10 mouse cellular contexts compared by ENCODE assay signal in the genomic region with DNA sequence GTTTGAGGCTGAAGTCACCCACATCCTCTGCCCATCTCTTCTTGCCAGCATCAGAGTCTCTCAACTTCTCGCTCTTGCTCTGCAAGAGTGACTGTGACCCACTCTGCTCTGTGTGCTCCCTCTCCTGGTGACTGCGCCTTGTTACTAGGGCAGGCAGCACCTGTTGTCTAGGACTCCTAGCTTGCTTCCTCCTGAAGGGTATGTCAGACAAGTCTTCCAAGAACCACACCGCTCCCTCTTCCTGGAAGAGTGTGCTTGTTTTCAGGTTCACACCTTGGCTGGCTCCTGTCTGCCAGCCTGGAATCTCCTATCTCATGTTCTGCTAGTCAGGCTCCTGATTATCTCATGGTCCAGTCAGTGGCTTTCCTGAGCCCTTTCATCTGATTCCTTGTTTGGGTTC. TPM values are rescaled to one million over a fixed set of nuclear protein-coding genes. Genes with fewer than 3 reads are reported as not detected.
DNase-seq lines count a peak whose midpoint lies in the region; ATAC-seq and TF ChIP-seq lines count a peak whose summit lies in the region.
"Had no signal": no experiment of that assay in that cellular context is flagged by ENCODE, and none has a peak within 500 bp of the region (broad histone marks: within the 10 kb centered on the region; RNA-seq: fewer than 3 reads in every experiment).

No protein-coding gene starts in this region.

- H3K9ac ChIP-seq in forebrain, postnatal 0 days = no peak overlapping the region
- no peak overlapping the region for H3K9ac ChIP-seq in forebrain, embryonic 12.5 days
- no peak overlapping the region for H3K9ac ChIP-seq in lung, postnatal 0 days (replicated peaks; ENCODE audit: low read depth)
- H3K9ac ChIP-seq: liver, embryonic 15.5 days had no signal

- H3K4me2 ChIP-seq in forebrain, postnatal 0 days (ENCODE audit: low read depth) = no peak overlapping the region
- H3K4me2 ChIP-seq in forebrain, embryonic 12.5 days = no peak overlapping the region
- H3K4me2 ChIP-seq in lung, postnatal 0 days (replicated peaks; ENCODE audit: low read depth, low read length) = no peak overlapping the region
- H3K4me2 ChIP-seq: liver, embryonic 15.5 days had no signal

- no peaks in the 10 kb centered on the region for H3K4me1 ChIP-seq in forebrain, postnatal 0 days (ENCODE audit: insufficient read depth)
- peaks cover 17% of the 10 kb centered on the region for H3K4me1 ChIP-seq in forebrain, embryonic 12.5 days
- H3K4me1 ChIP-seq in lung, postnatal 0 days (ENCODE audit: insufficient read depth, low read depth, low read length) = no peaks in the 10 kb centered on the region
- peaks cover 27% of the 10 kb centered on the region for H3K4me1 ChIP-seq in thymus, adult 2 months (replicated peaks; ENCODE audit: control insufficient read depth, insufficient read depth, low read length)

- peaks cover 16% of the 10 kb centered on the region for H3K36me3 ChIP-seq in forebrain, postnatal 0 days (ENCODE audit: insufficient read depth)
- H3K36me3 ChIP-seq in forebrain, embryonic 12.5 days (replicated peaks) = peaks cover 9% of the 10 kb centered on the region
- 0 out of 2 replicates have a peak, but pooled peaks cover 2% of the 10 kb centered on the region for H3K36me3 ChIP-seq in lung, postnatal 0 days (ENCODE audit: insufficient read depth, low read length)
- H3K36me3 ChIP-seq in thymus, adult 2 months (ENCODE audit: control insufficient read depth, insufficient read depth, low read length) = peaks cover 7% of the 10 kb centered on the region; the same call in 1 of the 2 replicates

- H3K27me3 ChIP-seq in forebrain, postnatal 0 days (ENCODE audit: insufficient read depth, low read length) = no peaks in the 10 kb centered on the region
- H3K27me3 ChIP-seq in forebrain, embryonic 12.5 days = no peaks in the 10 kb centered on the region
- no peaks in the 10 kb centered on the region for H3K27me3 ChIP-seq in lung, postnatal 0 days (replicated peaks; ENCODE audit: insufficient read depth, low read length)
- H3K27me3 ChIP-seq in thymus, adult 2 months (ENCODE audit: control insufficient read depth, insufficient read depth, low read length) = no peaks in the 10 kb centered on the region
- H3K27me3 ChIP-seq: liver, embryonic 15.5 days had no signal

- H3K9me3 ChIP-seq in forebrain, postnatal 0 days (ENCODE audit: low read length) = no peaks in the 10 kb centered on the region
- H3K9me3 ChIP-seq in forebrain, embryonic 12.5 days = no peaks in the 10 kb centered on the region
- no peaks in the 10 kb centered on the region for H3K9me3 ChIP-seq in lung, postnatal 0 days (ENCODE audit: low read length)
- H3K9me3 ChIP-seq: liver, embryonic 15.5 days had no signal

- H3K4me3 ChIP-seq in forebrain, postnatal 0 days (ENCODE audit: low read depth, low read length) = no peak overlapping the region
- H3K4me3 ChIP-seq in forebrain, embryonic 12.5 days (replicated peaks) = no peak overlapping the region
- no peak overlapping the region for H3K4me3 ChIP-seq in lung, postnatal 0 days (ENCODE audit: low read depth, low read length)
- no peak overlapping the region for H3K4me3 ChIP-seq in thymus, adult 2 months (ENCODE audit: control insufficient read depth, insufficient read depth, low read length)
- H3K4me3 ChIP-seq: liver, embryonic 15.5 days had no signal

- no peak for TF ChIP-seq POLR2A in thymus, adult 2 months (IDR thresholded peaks at IDR 0.05; ENCODE audit: control insufficient read depth, extremely low read depth, insufficient read depth, low read length, poor library complexity)

- peak; percentile 35 for TF ChIP-seq CTCF in forebrain, postnatal 0 days (IDR thresholded peaks at IDR 0.05; ENCODE audit: low read depth)
- TF ChIP-seq CTCF in lung, postnatal 0 days (IDR thresholded peaks at IDR 0.05) = peak; percentile 28; the same call in 1 of the 2 replicates
- TF ChIP-seq CTCF in thymus, adult 2 months (IDR thresholded peaks at IDR 0.05; ENCODE audit: borderline replicate concordance, control insufficient read depth, extremely low read depth, insufficient read depth, low read length, poor library complexity) = peak; percentile 42; the same call in 1 of the 2 replicates

- 84% methylated on average over 3 of the region's 3 CpGs for WGBS in forebrain, postnatal 0 days
- 86% methylated on average over 3 of the region's 3 CpGs for WGBS in forebrain, embryonic 12.5 days
- WGBS in lung, postnatal 0 days = 80% methylated on average over 3 of the region's 3 CpGs
- 61% methylated on average over 3 of the region's 3 CpGs for WGBS in thymus, adult 2 months

- no peak for ATAC-seq in forebrain, postnatal 0 days
- ATAC-seq in forebrain, embryonic 12.5 days (ENCODE audit: low FRiP score) = no peak
- no peak for ATAC-seq in lung, postnatal 0 days
- no peak for ATAC-seq in megakaryocyte-erythroid progenitor cell, adult 5-6 weeks (replicated peaks; ENCODE audit: low FRiP score, low TSS enrichment, poor library complexity, severe bottlenecking)

- no peak overlapping the region for H3K27ac ChIP-seq in forebrain, postnatal 0 days (ENCODE audit: low read depth, low read length)
- no peak overlapping the region for H3K27ac ChIP-seq in forebrain, embryonic 12.5 days
- no peak overlapping the region for H3K27ac ChIP-seq in lung, postnatal 0 days (ENCODE audit: low read length)
- H3K27ac ChIP-seq in thymus, adult 2 months (ENCODE audit: control insufficient read depth, insufficient read depth, low read length) = no peak overlapping the region
- H3K27ac ChIP-seq: liver, embryonic 15.5 days had no signal

- no peak for TF ChIP-seq EP300 in lung, postnatal 0 days (IDR thresholded peaks at IDR 0.05)

- no peak for DNase-seq in forebrain, postnatal 0 days
- no peak for DNase-seq in lung, postnatal 0 days (ENCODE audit: low spot score)
- DNase-seq in lung, postnatal 14 days = no peak
- peak; percentile 50 for DNase-seq in induced T-regulatory cell, adult 2 months (ENCODE audit: low read depth)
- DNase-seq in thymus, adult 2 months = peak; percentile 72
- no peak for DNase-seq in cerebellum, adult 18-20 months
- DNase-seq: kidney, postnatal 36 days had no signal

RNA-seq across cellular contexts. Expression of a gene that starts 6.6 kb away (rescaled TPM):
- total RNA-seq in forebrain, postnatal 0 days (2014; rRNA removed) = 121 and 171 TPM in 2 replicates
- polyA plus RNA-seq in forebrain, postnatal 0 days (2015; fragmentation: Nextera tagmentation; extraction: Ambion mirVana) = 147 and 193 TPM in 2 replicates
- polyA plus RNA-seq in forebrain, embryonic 12.5 days (2016; fragmentation: Nextera tagmentation; extraction: Ambion mirVana) = 244 and 265 TPM in 2 replicates
- polyA plus RNA-seq in lung, postnatal 0 days (2015; fragmentation: Nextera tagmentation; extraction: Ambion mirVana) = 113 and 115 TPM in 2 replicates
- polyA plus RNA-seq in thymus, adult 2 months (2012; rRNA removed) = 410 and 478 TPM in 2 replicates
- total RNA-seq in megakaryocyte-erythroid progenitor cell, adult 5-6 weeks (2014; fragmentation: Nextera tagmentation) = 41.0 and 43.3 TPM in 2 replicates
- 24.7 and 26.0 TPM in 2 replicates for total RNA-seq in megakaryocyte-erythroid progenitor cell, adult 5-6 weeks (2017)

RNA-seq across cellular contexts. Expression of a gene that starts 12.6 kb away (rescaled TPM):
- total RNA-seq in forebrain, postnatal 0 days (2014; rRNA removed) = 13.0 and 14.7 TPM in 2 replicates
- 6.7 and 6.8 TPM in 2 replicates for polyA plus RNA-seq in forebrain, postnatal 0 days (2015; fragmentation: Nextera tagmentation; extraction: Ambion mirVana)
- polyA plus RNA-seq in forebrain, embryonic 12.5 days (2016; fragmentation: Nextera tagmentation; extraction: Ambion mirVana) = 17.5 and 19.0 TPM in 2 replicates
- 10.4 and 10.8 TPM in 2 replicates for polyA plus RNA-seq in lung, postnatal 0 days (2015; fragmentation: Nextera tagmentation; extraction: Ambion mirVana)
- polyA plus RNA-seq in thymus, adult 2 months (2012; rRNA removed) = 33.1 and 39.4 TPM in 2 replicates
- 14.3 and 17.4 TPM in 2 replicates for total RNA-seq in megakaryocyte-erythroid progenitor cell, adult 5-6 weeks (2014; fragmentation: Nextera tagmentation)
- 11.8 and 17.4 TPM in 2 replicates for total RNA-seq in megakaryocyte-erythroid progenitor cell, adult 5-6 weeks (2017)

Comparison
In these comparisons a context has a peak if more than half of its experiments do, and no peak if none do; other contexts are left out.
1. DNase-seq: peak in induced T-regulatory cell, adult 2 months (single experiment) and thymus, adult 2 months (single experiment); none in forebrain, postnatal 0 days (single experiment), lung, postnatal 0 days (single experiment), lung, postnatal 14 days (single experiment) and cerebellum, adult 18-20 months (0 of 2).
2. Peak in every context shown above with its lines, with median percentiles within 50 percentile points of each other: CTCF ChIP-seq.